Mouse (Mus musculus) hindbrain, embryonic 11.5 days (tissue): Measurements from ENCODE around the gene Ufc1. TPM values are rescaled to one million over a fixed set of nuclear protein-coding genes. Genes with fewer than 3 reads are reported as not detected.

ENCODE experiments used
- ATAC-seq: fragments of 200-750 bp; cut with Nextera tagmentation; 2 replicates; pipeline ENCODE4 v1.8.0; 2017; ENCODE audit warnings: mild to moderate bottlenecking, moderate TSS enrichment, moderate library complexity; ENCODE audit not compliant: low FRiP score
- DNase-seq: peaks from one replicate; pipeline ENCODE4 v3.0.0-alpha.2; 2015; ENCODE audit warnings: low spot score
- H3K27ac ChIP-seq: fragments of 300-500 bp; sonication (generic); 2 replicates; pipeline ENCODE4 v1.5.1; 2014; ENCODE audit warnings: mild to moderate bottlenecking, low read depth, low read length
- H3K27me3 ChIP-seq: fragments of 300-500 bp; sonication (generic); 2 replicates; pipeline ENCODE4 v1.6.1; 2014; ENCODE audit warnings: mild to moderate bottlenecking, low read length, moderate library complexity, mixed read lengths; ENCODE audit not compliant: control insufficient read depth, insufficient read depth
- H3K36me3 ChIP-seq: fragments of 300-500 bp; sonication (generic); 2 replicates; pipeline ENCODE4 v1.6.1; 2014; ENCODE audit warnings: mild to moderate bottlenecking, low read length, moderate library complexity, mixed read lengths; ENCODE audit not compliant: control insufficient read depth, insufficient read depth
- H3K4me1 ChIP-seq: fragments of 300-500 bp; sonication (generic); replicated peaks from 2 replicates; pipeline ENCODE4 v1.6.1; 2014; ENCODE audit warnings: low read length, mixed read lengths; ENCODE audit not compliant: control insufficient read depth, insufficient read depth
- H3K4me2 ChIP-seq: fragments of 300-500 bp; sonication (generic); replicated peaks from 2 replicates; pipeline ENCODE4 v1.6.1; 2014; ENCODE audit warnings: mild to moderate bottlenecking, low read depth, low read length
- H3K4me3 ChIP-seq: fragments of 300-500 bp; sonication (generic); 2 replicates; pipeline ENCODE4 v1.5.1; 2014; ENCODE audit warnings: low read depth, low read length
- H3K9ac ChIP-seq: fragments of 300-500 bp; sonication (generic); 2 replicates; pipeline ENCODE4 v1.6.1; 2014; ENCODE audit warnings: low read depth, low read length
- H3K9me3 ChIP-seq: fragments of 300-500 bp; sonication (generic); 2 replicates; pipeline ENCODE4 v1.6.1; 2016; ENCODE audit warnings: low read length; ENCODE audit not compliant: control insufficient read depth
- WGBS: fragments of 180-500 bp; shearing (Covaris S2); extraction: QIAGEN DNeasy Blood & Tissue Kit; methylation state at CpG from one replicate; pipeline ENCODE4 v1.1.7; 2014; 5-methylcytosine and 5-hydroxymethylcytosine counted together
- polyA plus RNA-seq: library from polyadenylated mRNA; unstranded; fragments of >200 nt; fragmentation: Nextera tagmentation; extraction: Ambion mirVana; gene quantifications from 2 replicates; pipeline ENCODE4 v1.2.1, GENCODE M21; 2014

The Ufc1 gene
- polyA plus RNA-seq, 1 experiment from 2014 or later, result 108 TPM

- no peak overlapping the region for H3K4me3 ChIP-seq
- H3K9me3 ChIP-seq, result no peaks in the 10 kb centered on the region
- H3K9ac ChIP-seq, result no peak overlapping the region
- ATAC-seq (no peak), DNase-seq (no peak)
- 92% methylated on average over 18 of the region's 18 CpGs for WGBS
- no peaks in the 10 kb centered on the region for H3K27me3 ChIP-seq
- peaks cover 9% of the 10 kb centered on the region for H3K4me1 ChIP-seq
- no peak overlapping the region for H3K27ac ChIP-seq
- H3K36me3 ChIP-seq, result 0 out of 2 replicates have a peak, but pooled peaks cover 2% of the 10 kb centered on the region
- H3K4me2 ChIP-seq, result no peak overlapping the region
These were observed 11.3 kb downstream of the Ufc1 start for GRCm38 (mm10) chr1:171283188-171284160.

GRCm38 (mm10) chr1:171282086-171282805 lies 12.6 kb downstream of the Ufc1 start:
- Histone ChIP-seq H3K9me3 (no peaks in the 10 kb centered on the region), H3K36me3 (peaks cover 8% of the 10 kb centered on the region; the same call in 1 of the 2 replicates), H3K4me1 (peaks cover 9% of the 10 kb centered on the region), H3K4me2 (no peak overlapping the region), H3K9ac (no peak overlapping the region), H3K27ac (no peak overlapping the region), H3K4me3 (no peak overlapping the region), H3K27me3 (no peaks in the 10 kb centered on the region)
- DNase-seq, result no peak
- WGBS, result 83% methylated on average over 18 of the region's 18 CpGs
- no peak for ATAC-seq

- ATAC-seq (peak; percentile 62), DNase-seq (peak; percentile 86)
- Histone ChIP-seq H3K4me2 (peak overlapping the region; percentile 66), H3K27ac (peak overlapping the region; percentile 58), H3K9me3 (no peaks in the 10 kb centered on the region), H3K4me3 (peak overlapping the region; percentile 66), H3K27me3 (no peaks in the 10 kb centered on the region), H3K9ac (peak overlapping the region; percentile 50), H3K4me1 (peaks cover 9% of the 10 kb centered on the region), H3K36me3 (peaks cover 8% of the 10 kb centered on the region; the same call in 1 of the 2 replicates)
- under 1% methylated on average over 10 of the region's 10 CpGs for WGBS
These were observed 13.3 kb downstream of the Ufc1 start for GRCm38 (mm10) chr1:171281528-171281923.

- Histone ChIP-seq H3K27me3 (no peaks in the 10 kb centered on the region), H3K27ac (peak within 1 kb of the TSS; percentile 58), H3K4me1 (peaks cover 7% of the 10 kb centered on the region), H3K4me3 (peak within 1 kb of the TSS; percentile 66), H3K4me2 (peak within 1 kb of the TSS; percentile 82), H3K36me3 (peaks cover 8% of the 10 kb centered on the region; the same call in 1 of the 2 replicates), H3K9me3 (no peaks in the 10 kb centered on the region), H3K9ac (peak within 1 kb of the TSS; percentile 68)
- WGBS, result under 1% methylated on average over 26 of the region's 26 CpGs
- ATAC-seq (peak; percentile 98), DNase-seq (peak; percentile 86)
These were observed 13.8 kb downstream of the Ufc1 start, which contains the start of gene Ppox for GRCm38 (mm10) chr1:171280916-171281527. Gene Ppox (minus strand): TSS chr1:171281186.

- WGBS, result 2% methylated on average over 25 of the region's 25 CpGs
- Histone ChIP-seq H3K27ac (0 out of 2 replicates have a peak overlapping the region, but pooled peaks have one; percentile 7), H3K9ac (peak overlapping the region; percentile 68), H3K4me2 (peak overlapping the region; percentile 82), H3K36me3 (peaks cover 6% of the 10 kb centered on the region; the same call in 1 of the 2 replicates), H3K9me3 (no peaks in the 10 kb centered on the region), H3K4me1 (peaks cover 7% of the 10 kb centered on the region), H3K4me3 (peak overlapping the region; percentile 66), H3K27me3 (no peaks in the 10 kb centered on the region)
- no peak for DNase-seq
- peak; percentile 18; the same call in 1 of the 2 replicates for ATAC-seq
These were observed 14.4 kb downstream of the Ufc1 start for GRCm38 (mm10) chr1:171280250-171280915.

- Histone ChIP-seq H3K9ac (peak overlapping the region; percentile 68; the same call in 1 of the 2 replicates), H3K36me3 (peaks cover 6% of the 10 kb centered on the region; the same call in 1 of the 2 replicates), H3K9me3 (no peaks in the 10 kb centered on the region), H3K27me3 (no peaks in the 10 kb centered on the region), H3K4me1 (peaks cover 7% of the 10 kb centered on the region), H3K4me3 (peak overlapping the region; percentile 66), H3K27ac (no peak overlapping the region), H3K4me2 (peak overlapping the region; percentile 82)
- ATAC-seq (no peak), DNase-seq (no peak)
- WGBS, result 63% methylated on average over 5 of the region's 5 CpGs
These were observed 15.1 kb downstream of the Ufc1 start for GRCm38 (mm10) chr1:171279721-171280120.

GRCm38 (mm10) chr1:171279012-171279705 lies 15.7 kb downstream of the Ufc1 start:
- no peak overlapping the region for H3K4me2 ChIP-seq
- H3K4me1 ChIP-seq, result peaks cover 7% of the 10 kb centered on the region
- H3K9ac ChIP-seq, result no peak overlapping the region
- no peak overlapping the region for H3K4me3 ChIP-seq
- no peaks in the 10 kb centered on the region for H3K27me3 ChIP-seq
- no peak overlapping the region for H3K27ac ChIP-seq
- H3K36me3 ChIP-seq, result peaks cover 9% of the 10 kb centered on the region
- WGBS, result 86% methylated on average over 14 of the region's 14 CpGs
- no peaks in the 10 kb centered on the region for H3K9me3 ChIP-seq
- no peak for ATAC-seq
- DNase-seq, result no peak
